Mouse (Mus musculus) liver, postnatal 0 days (tissue): ENCODE data around the gene Prkab2. TPM values are rescaled to one million over a fixed set of nuclear protein-coding genes. Genes with fewer than 3 reads are reported as not detected.
A peak's percentile ranks its signal among the peaks of the same experiment; 100 is the strongest.

Experiments
- ATAC-seq: fragments of 200-750 bp; cut with Nextera tagmentation; 2 replicates; pipeline ENCODE4 v1.8.0; 2017; ENCODE audit warnings: mild to moderate bottlenecking, moderate library complexity
- DNase-seq: peaks from one replicate; pipeline ENCODE4 v3.0.0-alpha.2; 2016
- H3K27ac ChIP-seq: fragments of 300-500 bp; sonication (generic); 2 replicates; pipeline ENCODE4 v1.5.1; 2014; ENCODE audit warnings: antibody characterized with exemption, moderate library complexity, mild to moderate bottlenecking, low read depth
- H3K27me3 ChIP-seq: fragments of 300-500 bp; sonication (generic); 2 replicates; pipeline ENCODE4 v1.6.1; 2014; ENCODE audit warnings: low read length, control low read depth, mixed read lengths; ENCODE audit not compliant: insufficient read depth
- H3K36me3 ChIP-seq: fragments of 300-500 bp; sonication (generic); replicated peaks from 2 replicates; pipeline ENCODE4 v1.6.1; 2014; ENCODE audit warnings: mild to moderate bottlenecking, control low read depth, low read length, moderate library complexity, mixed read lengths; ENCODE audit not compliant: insufficient read depth
- H3K4me1 ChIP-seq: fragments of 300-500 bp; sonication (generic); 2 replicates; pipeline ENCODE4 v1.6.1; 2014; ENCODE audit warnings: antibody characterized with exemption, mild to moderate bottlenecking, control low read depth; ENCODE audit not compliant: insufficient read depth
- H3K4me2 ChIP-seq: fragments of 300-500 bp; sonication (generic); 2 replicates; pipeline ENCODE4 v1.6.1; 2014; ENCODE audit warnings: low read depth, mild to moderate bottlenecking, low read length, moderate library complexity, mixed read lengths
- H3K4me3 ChIP-seq: fragments of 300-500 bp; sonication (generic); 2 replicates; pipeline ENCODE4 v1.5.1; 2014; ENCODE audit warnings: low read depth, low read length
- H3K9ac ChIP-seq: fragments of 300-500 bp; sonication (generic); replicated peaks from 2 replicates; pipeline ENCODE4 v1.6.1; 2014; ENCODE audit warnings: mild to moderate bottlenecking, moderate library complexity
- H3K9me3 ChIP-seq: fragments of 300-500 bp; sonication (generic); 2 replicates; pipeline ENCODE4 v1.6.1; 2016; ENCODE audit warnings: mild to moderate bottlenecking, control low read depth, low read length, mixed read lengths
- CTCF ChIP-seq: sonication (generic); IDR thresholded peaks from 2 replicates; pipeline ENCODE4 v1.5.1; 2016; ENCODE audit warnings: antibody characterized with exemption, low read depth
- EP300 ChIP-seq: IDR thresholded peaks from 2 replicates; pipeline ENCODE4 v1.6.1; 2016; ENCODE audit warnings: antibody characterized with exemption, low read depth, mild to moderate bottlenecking
- WGBS: fragments of 180-500 bp; shearing (Covaris S2); extraction: QIAGEN DNeasy Blood & Tissue Kit; methylation state at CpG from one replicate; pipeline ENCODE4 v1.1.7; 2014; ENCODE audit not compliant: insufficient replicate concordance; 5-methylcytosine and 5-hydroxymethylcytosine counted together
- polyA plus RNA-seq: library from polyadenylated mRNA; unstranded; fragments of >200 nt; fragmentation: Nextera tagmentation; extraction: Ambion mirVana; gene quantifications from 2 replicates; pipeline ENCODE4 v1.2.1, GENCODE M21; 2015

The Prkab2 gene
- polyA plus RNA-seq: 1.1 TPM in 2 replicates

DNA sequence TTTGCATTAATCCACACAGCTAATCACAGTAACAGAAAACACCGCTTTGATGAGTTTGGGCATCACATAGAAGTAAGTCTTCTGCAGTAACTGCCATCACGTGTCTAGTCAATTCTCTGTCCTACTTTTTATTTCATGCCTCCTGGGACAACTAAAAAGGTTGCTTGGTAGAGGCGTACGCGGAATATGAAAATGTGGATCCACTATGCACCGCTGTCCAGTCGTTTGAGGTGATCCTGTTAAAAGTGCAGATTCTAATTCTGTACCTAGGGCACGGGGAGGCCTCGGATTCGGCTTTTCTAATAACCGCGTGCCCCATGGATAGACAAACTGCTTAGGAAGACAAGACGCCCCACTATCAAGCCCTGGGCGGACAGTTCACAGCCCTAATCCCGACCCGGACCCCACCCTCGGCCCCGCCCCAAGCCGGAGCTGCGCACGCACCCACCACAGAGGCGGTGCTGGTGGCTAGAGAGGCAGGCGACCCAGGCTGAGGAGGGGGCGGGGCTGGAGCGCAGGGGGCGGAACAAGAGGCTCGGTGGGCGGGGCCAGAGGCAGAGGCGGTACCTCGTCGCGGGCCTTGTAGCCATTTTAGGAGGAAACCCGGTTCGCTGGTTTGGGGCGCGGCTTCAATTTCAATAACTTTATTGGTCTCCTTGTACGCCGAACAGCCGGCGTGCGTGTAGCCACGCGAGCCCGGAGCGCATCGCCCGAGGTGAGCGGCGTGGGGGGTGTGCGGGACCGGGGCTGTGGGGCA, at the start of gene Prkab2:
TSS of gene Prkab2 (plus strand) at position 539 of the 757 bp plus-strand sequence.
- no peaks in the 10 kb centered on the region; the same call in 1 of the 2 replicates for H3K36me3 ChIP-seq
- H3K27me3 ChIP-seq: no peaks in the 10 kb centered on the region
- peak within 1 kb of the TSS; percentile 56; the same call in 1 of the 2 replicates for H3K27ac ChIP-seq
- DNase-seq: peak; percentile 100
- TF ChIP-seq EP300: no peak
- TF ChIP-seq CTCF: no peak
- H3K9me3 ChIP-seq: no peaks in the 10 kb centered on the region
- peak within 1 kb of the TSS; percentile 61 for H3K9ac ChIP-seq
- WGBS: 2% methylated on average over 51 of the region's 51 CpGs
- ATAC-seq: peak; percentile 93
- H3K4me3 ChIP-seq: peak within 1 kb of the TSS; percentile 93
- peak within 1 kb of the TSS; percentile 87 for H3K4me2 ChIP-seq
- peaks cover 15% of the 10 kb centered on the region for H3K4me1 ChIP-seq

DNA sequence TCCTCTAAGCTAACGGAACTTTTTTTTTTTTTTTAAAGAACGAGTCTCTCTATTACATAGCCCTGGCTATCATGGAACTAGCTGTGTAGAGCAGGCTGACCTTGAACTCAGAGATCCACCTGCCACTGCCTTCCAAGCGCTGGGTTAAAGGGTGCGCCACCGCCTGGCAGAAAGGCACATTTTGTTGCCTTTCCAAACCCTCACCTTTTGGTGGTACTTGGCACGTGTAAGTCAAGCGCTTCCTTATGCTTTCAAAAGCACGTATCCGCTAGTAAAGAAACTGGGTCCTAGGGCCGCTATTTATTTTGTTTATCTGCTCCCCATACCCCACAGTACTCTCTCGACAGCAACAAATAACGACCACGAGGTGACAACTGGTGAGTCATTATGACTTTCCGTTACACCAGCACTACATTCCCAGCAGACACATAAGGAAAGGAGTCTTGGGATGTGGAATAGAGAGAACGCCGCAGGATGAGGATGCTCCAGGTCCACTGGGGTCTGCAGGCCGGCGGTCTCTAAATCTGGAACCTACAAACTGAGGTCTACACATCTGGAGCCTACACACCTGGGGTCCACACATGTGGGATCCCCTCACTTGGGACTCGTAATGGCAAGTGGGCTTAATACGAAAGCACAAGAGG, 48.7 kb upstream of the Prkab2 start:
- Histone ChIP-seq H3K36me3 (no peaks in the 10 kb centered on the region), H3K4me2 (peak overlapping the region; percentile 96), H3K9me3 (no peaks in the 10 kb centered on the region), H3K4me3 (peak overlapping the region; percentile 88), H3K9ac (peak overlapping the region; percentile 79), H3K27ac (peak overlapping the region; percentile 89), H3K4me1 (peaks cover 19% of the 10 kb centered on the region), H3K27me3 (no peaks in the 10 kb centered on the region)
- no peak for TF ChIP-seq EP300
- peak; percentile 76 for TF ChIP-seq CTCF
- DNase-seq (peak; percentile 65), ATAC-seq (peak; percentile 19)
- WGBS: 2% methylated on average over 20 of the region's 20 CpGs

DNA sequence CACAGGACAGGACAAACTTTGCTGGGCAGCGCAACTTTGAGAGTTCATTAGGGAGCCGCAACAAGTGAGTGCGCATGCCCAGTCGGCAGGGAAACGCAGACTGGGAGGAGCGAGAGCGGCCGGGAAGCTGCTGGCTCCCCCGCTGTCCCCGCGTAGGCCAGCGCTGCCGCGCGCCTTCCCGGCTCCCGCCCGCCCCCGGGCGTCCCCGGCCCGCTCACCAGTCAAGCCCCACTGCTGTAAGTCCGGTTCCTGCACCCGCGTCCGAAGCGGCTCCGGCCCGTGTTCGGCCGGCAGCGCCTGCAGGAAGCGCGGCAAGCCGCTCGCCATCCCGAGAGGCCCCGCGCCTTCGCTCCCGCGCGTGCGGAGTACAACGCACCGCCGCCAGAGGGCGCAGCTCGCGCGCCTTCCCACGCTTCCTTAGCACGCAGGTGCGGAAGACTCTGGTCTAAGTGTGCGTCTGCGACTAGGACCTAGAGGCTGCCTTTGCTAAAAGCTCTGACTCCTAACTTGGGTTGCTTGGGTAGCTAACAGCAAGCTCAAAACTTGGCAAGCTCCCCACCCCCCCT, 48.1 kb upstream of the Prkab2 start, which contains the start of gene Chd1l:
TSS of gene Chd1l (minus strand) at position 359 of the 566 bp plus-strand sequence.
- WGBS: 3% methylated on average over 37 of the region's 56 CpGs
- Histone ChIP-seq H3K27me3 (no peaks in the 10 kb centered on the region), H3K4me3 (peak within 1 kb of the TSS; percentile 88), H3K27ac (peak within 1 kb of the TSS; percentile 89), H3K9ac (peak within 1 kb of the TSS; percentile 79), H3K9me3 (no peaks in the 10 kb centered on the region), H3K36me3 (no peaks in the 10 kb centered on the region), H3K4me2 (peak within 1 kb of the TSS; percentile 96), H3K4me1 (peaks cover 19% of the 10 kb centered on the region)
- ATAC-seq: peak; percentile 89
- DNase-seq: peak; percentile 94
- TF ChIP-seq EP300 (no peak), CTCF (peak; percentile 98)

DNA sequence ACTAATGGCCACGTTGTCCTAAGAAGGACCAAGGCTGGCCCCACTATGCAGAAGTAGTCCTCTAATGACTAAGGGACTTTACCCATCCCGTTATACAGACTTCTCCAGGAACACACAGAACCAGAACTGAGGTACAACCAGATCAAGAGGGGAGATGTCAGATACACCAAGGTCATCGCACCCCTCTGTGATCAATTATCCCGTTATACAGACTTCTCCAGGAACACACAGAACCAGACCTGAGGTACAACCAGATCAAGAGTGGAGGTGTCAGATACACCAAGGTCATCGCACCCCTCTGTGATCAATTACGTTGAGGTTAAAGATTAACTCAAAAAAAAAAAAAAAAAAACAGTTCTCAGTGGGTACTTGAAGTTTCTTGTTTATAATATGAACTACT, 47.0 kb upstream of the Prkab2 start:
- peak; percentile 38 for ATAC-seq

DNA sequence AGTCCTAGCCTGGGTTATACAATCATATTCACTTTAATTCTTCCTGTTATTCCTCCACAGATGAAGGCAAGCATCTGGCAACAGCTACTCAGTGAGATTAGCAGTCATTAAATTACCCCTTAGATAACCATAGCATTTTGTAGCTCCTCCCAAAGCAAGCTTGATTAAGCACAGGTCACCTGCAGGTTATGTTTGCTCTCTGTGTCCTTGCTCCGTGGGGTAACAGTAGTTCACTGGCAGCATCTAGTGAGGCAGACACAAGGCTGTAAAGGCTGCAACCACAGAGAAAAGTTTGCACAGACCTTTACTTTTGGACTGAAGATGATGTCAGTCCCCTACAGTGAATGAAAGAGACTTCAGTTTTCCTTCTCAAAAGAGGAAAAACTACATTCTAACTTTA, 42.8 kb upstream of the Prkab2 start:
- Histone ChIP-seq H3K9ac (no peak overlapping the region), H3K4me1 (peaks cover 11% of the 10 kb centered on the region), H3K27me3 (no peaks in the 10 kb centered on the region), H3K27ac (no peak overlapping the region; the same call in 1 of the 2 replicates), H3K9me3 (no peaks in the 10 kb centered on the region), H3K36me3 (no peaks in the 10 kb centered on the region), H3K4me3 (no peak overlapping the region), H3K4me2 (no peak overlapping the region)
- ATAC-seq: peak; percentile 69
- TF ChIP-seq CTCF (no peak), EP300 (no peak)
- DNase-seq: peak; percentile 28
- WGBS: 24% methylated on average over 1 of the region's 1 CpGs

More for the DNA sequence above, 47.0 kb upstream of the Prkab2 start:
- Histone ChIP-seq H3K27ac (peak overlapping the region; percentile 89; the same call in 1 of the 2 replicates), H3K9ac (no peak overlapping the region), H3K27me3 (no peaks in the 10 kb centered on the region), H3K36me3 (no peaks in the 10 kb centered on the region), H3K9me3 (no peaks in the 10 kb centered on the region), H3K4me2 (0 out of 2 replicates have a peak overlapping the region, but pooled peaks have one; percentile 96), H3K4me1 (peaks cover 19% of the 10 kb centered on the region), H3K4me3 (no peak overlapping the region)
- no peak for DNase-seq
- 59% methylated on average over 6 of the region's 6 CpGs for WGBS
- TF ChIP-seq EP300 (peak; percentile 54; the same call in 1 of the 2 replicates), CTCF (no peak)

DNA sequence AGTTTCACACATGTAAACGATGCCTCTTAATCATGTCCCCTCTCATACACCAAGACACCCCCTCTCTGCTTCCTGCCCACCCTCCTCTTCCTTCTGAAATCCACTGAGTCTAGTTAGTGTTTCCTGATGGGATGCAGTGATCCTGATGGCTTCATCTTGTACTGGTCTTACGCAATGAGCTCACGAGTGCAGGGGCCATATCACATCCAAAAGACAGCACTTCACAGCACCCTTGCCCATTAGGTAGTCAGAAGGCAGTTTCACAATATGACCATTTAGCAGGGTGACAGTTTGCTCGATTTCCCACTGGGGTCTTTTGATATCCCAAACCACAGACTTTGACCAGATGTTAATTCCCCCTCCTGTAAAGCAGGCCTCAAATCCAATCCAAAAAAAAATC, 42.1 kb upstream of the Prkab2 start:
- DNase-seq (peak; percentile 28), ATAC-seq (peak; percentile 39; the same call in 1 of the 2 replicates)
- H3K9me3 ChIP-seq: no peaks in the 10 kb centered on the region
- no peak overlapping the region for H3K4me3 ChIP-seq
- no peaks in the 10 kb centered on the region for H3K36me3 ChIP-seq
- peak overlapping the region; percentile 62 for H3K27ac ChIP-seq
- H3K9ac ChIP-seq: no peak overlapping the region
- 66% methylated on average over 4 of the region's 4 CpGs for WGBS
- TF ChIP-seq CTCF: no peak
- TF ChIP-seq EP300: 0 out of 2 replicates have a peak, but pooled peaks have one; percentile 13
- H3K4me1 ChIP-seq: peaks cover 5% of the 10 kb centered on the region; the same call in 1 of the 2 replicates
- no peak overlapping the region for H3K4me2 ChIP-seq
- H3K27me3 ChIP-seq: no peaks in the 10 kb centered on the region
